Mouse (Mus musculus) cortical plate, adult 2 months (tissue): ENCODE results near the gene Rgs10. TPM values are rescaled to one million over a fixed set of nuclear protein-coding genes. Genes with fewer than 3 reads are reported as not detected.

Experiments
- H3K27ac ChIP-seq: fragments of 200-500 bp; 2 replicates; pipeline ENCODE4 v1.5.1; 2012; ENCODE audit warnings: low read length, control low read depth, inconsistent platforms; ENCODE audit not compliant: insufficient read depth
- H3K4me1 ChIP-seq: fragments of 200-500 bp; 2 replicates; pipeline ENCODE4 v1.6.1; 2011; ENCODE audit warnings: low read length; ENCODE audit not compliant: control insufficient read depth, insufficient read depth
- H3K4me3 ChIP-seq: fragments of 200-500 bp; 2 replicates; pipeline ENCODE4 v1.5.1; 2011; ENCODE audit warnings: mild to moderate bottlenecking, low read length, control low read depth; ENCODE audit not compliant: insufficient read depth
- CTCF ChIP-seq: fragments of 200-500 bp; IDR thresholded peaks from 2 replicates; pipeline ENCODE4 v1.5.1; 2011; ENCODE audit warnings: mild to moderate bottlenecking, control low read depth, low read length; ENCODE audit not compliant: insufficient read depth; ENCODE audit errors: extremely low read depth
- POLR2A ChIP-seq: fragments of 200-500 bp; IDR thresholded peaks from 2 replicates; pipeline ENCODE4 v1.6.1; 2011; ENCODE audit warnings: mild to moderate bottlenecking, low read length, control low read depth; ENCODE audit not compliant: insufficient read depth; ENCODE audit errors: extremely low read depth
- polyA plus RNA-seq: library from polyadenylated mRNA; depleted of rRNA; stranded (reverse); fragments of >200 nt; gene quantifications from 2 replicates; pipeline ENCODE4 v1.2.3, GENCODE M21; 2012

The Rgs10 gene
- polyA plus RNA-seq, 1 experiment = 69.9 TPM

GRCm38 (mm10) chr7:128412071-128412833 is 6.3 kb downstream of the Rgs10 start:
- Histone ChIP-seq H3K4me1 (no peaks in the 10 kb centered on the region), H3K4me3 (no peak overlapping the region), H3K27ac (0 out of 2 replicates have a peak overlapping the region, but pooled peaks have one; percentile 45)
- TF ChIP-seq POLR2A (no peak), CTCF (no peak)

DNA sequence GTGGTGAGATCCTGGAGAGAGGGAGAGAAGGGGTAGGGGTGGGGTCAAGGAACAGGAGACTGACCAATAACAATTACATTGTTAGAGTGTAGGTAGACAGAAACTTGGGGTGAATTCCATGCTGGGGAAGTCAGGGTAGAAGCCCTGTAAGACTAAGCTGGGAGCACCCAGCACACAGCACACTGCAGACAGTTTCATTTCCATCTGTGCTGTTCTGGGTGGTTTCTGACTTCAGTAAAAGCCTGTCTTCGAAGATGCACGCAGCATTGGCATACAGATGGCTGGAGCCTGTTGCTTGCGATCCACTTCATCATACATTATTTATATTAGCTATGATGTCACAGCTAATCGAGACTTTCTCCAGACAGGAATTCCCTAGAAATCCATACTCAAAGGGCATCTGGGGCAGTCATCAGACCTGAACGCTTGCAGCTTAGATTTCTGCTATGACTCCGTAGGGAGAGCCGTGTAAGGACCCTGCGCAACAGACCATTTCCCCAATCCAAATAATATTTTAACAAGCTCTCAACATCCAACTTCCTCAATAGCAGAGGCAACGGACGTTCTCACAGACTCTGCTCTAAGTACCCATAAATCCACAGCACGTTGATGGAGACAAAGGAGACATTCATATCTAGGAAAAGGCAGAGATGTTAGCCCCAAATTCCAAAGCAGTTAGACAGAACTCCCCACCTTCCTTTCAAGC is 7.7 kb downstream of the Rgs10 start:
- Histone ChIP-seq H3K4me1 (no peaks in the 10 kb centered on the region), H3K27ac (no peak overlapping the region), H3K4me3 (no peak overlapping the region)
- TF ChIP-seq CTCF (no peak), POLR2A (no peak)

DNA sequence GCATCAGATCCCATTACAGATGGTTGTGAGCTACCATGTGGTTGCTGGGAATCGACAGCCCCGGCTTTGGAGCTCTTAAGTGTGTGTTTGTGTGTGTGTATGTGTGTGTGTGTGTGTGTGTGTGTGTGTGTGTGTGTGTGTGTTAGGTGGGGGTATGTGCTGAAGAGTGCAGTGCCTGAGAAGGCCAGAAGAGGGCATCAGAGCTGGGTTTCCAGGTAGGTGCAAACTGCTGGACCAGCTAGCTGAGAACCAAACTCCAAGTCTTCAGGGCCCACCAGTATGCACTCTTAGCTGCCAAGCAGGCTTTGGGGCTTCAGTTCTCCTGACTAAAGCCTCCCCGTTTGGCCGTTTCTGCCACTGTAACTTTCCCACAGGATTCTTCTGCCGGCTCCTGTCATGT is 10.3 kb downstream of the Rgs10 start:
- Histone ChIP-seq H3K27ac (no peak overlapping the region), H3K4me3 (no peak overlapping the region), H3K4me1 (no peaks in the 10 kb centered on the region)
- TF ChIP-seq POLR2A = no peak
- TF ChIP-seq CTCF = no peak

- no peak overlapping the region for H3K27ac ChIP-seq
- H3K4me3 ChIP-seq = no peak overlapping the region
- no peak for TF ChIP-seq POLR2A
- TF ChIP-seq CTCF = no peak
- H3K4me1 ChIP-seq = no peaks in the 10 kb centered on the region
Observed at GRCm38 (mm10) chr7:128403988-128404387, 14.6 kb downstream of the Rgs10 start.

GRCm38 (mm10) chr7:128403586-128403985 is 15.0 kb downstream of the Rgs10 start:
- Histone ChIP-seq H3K27ac (no peak overlapping the region), H3K4me1 (no peaks in the 10 kb centered on the region), H3K4me3 (no peak overlapping the region)
- no peak for TF ChIP-seq POLR2A
- no peak for TF ChIP-seq CTCF

DNA sequence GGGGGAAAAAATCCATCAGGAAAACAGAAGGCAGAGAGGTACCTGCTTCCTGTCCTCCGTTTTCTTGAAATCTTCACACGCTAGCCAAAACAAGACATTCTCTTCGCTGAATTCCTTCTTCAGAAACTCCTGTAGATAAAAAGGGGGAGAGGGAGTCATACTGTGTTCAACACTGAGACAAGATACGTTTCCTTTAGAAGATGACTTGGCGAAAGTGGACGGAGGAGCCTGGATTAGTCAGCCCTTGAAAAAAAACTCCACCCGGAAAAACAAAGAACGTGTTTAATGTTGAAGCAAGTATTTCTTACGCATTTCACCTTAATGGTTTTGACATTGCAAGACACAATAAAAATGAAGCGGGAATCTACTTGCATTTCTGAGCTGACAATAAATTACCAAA is 15.4 kb downstream of the Rgs10 start:
- Histone ChIP-seq H3K27ac (no peak overlapping the region), H3K4me3 (no peak overlapping the region), H3K4me1 (no peaks in the 10 kb centered on the region)
- TF ChIP-seq POLR2A = no peak

DNA sequence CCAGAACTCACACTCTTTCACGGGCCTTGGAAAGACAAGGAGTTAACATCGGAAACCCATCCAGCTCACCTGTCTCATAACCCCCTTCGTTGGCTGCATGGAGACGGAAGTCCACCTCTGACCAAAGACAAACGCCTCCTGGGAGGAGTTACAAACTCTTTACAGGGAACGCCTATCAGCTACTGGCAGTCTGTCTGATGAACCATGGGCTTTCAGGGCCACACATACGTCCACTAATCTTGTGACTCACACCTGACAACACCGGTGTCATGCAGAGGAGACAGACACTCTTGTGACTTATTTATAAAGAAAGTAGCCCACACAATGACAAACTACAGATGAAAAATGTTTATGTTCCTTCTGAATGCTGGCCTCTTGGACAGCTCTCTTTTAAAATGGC is 16.0 kb downstream of the Rgs10 start:
- no peak for TF ChIP-seq CTCF
- no peak for TF ChIP-seq POLR2A
- no peak overlapping the region for H3K27ac ChIP-seq
- H3K4me1 ChIP-seq = no peaks in the 10 kb centered on the region
- H3K4me3 ChIP-seq = no peak overlapping the region

DNA sequence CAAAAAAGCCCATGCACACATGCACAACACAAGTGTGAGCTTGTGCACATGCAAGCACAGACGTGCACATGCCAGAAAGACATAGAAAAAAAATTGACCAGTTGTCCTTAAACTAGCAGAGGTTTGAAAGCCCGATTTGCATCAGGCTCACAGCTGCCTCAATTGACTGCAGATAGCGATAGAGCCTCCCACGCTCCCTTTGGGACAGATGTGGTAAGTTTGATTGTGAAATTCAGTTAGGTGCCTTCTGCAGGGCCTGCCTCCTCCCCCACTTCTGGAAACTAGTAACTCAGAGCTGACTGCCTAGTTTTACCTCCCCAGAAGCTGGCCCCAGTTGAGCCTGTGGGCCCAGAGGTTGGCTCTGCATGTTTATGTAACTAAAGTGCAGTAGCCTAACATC is 19.9 kb downstream of the Rgs10 start:
- H3K27ac ChIP-seq = no peak overlapping the region
- no peak overlapping the region for H3K4me3 ChIP-seq
- H3K4me1 ChIP-seq = no peaks in the 10 kb centered on the region
- TF ChIP-seq CTCF (no peak), POLR2A (no peak)

GRCm38 (mm10) chr7:128397066-128397465 is 21.5 kb downstream of the Rgs10 start:
- H3K4me3 ChIP-seq = no peak overlapping the region
- TF ChIP-seq POLR2A (no peak), CTCF (no peak)
- no peaks in the 10 kb centered on the region for H3K4me1 ChIP-seq
- no peak overlapping the region for H3K27ac ChIP-seq

DNA sequence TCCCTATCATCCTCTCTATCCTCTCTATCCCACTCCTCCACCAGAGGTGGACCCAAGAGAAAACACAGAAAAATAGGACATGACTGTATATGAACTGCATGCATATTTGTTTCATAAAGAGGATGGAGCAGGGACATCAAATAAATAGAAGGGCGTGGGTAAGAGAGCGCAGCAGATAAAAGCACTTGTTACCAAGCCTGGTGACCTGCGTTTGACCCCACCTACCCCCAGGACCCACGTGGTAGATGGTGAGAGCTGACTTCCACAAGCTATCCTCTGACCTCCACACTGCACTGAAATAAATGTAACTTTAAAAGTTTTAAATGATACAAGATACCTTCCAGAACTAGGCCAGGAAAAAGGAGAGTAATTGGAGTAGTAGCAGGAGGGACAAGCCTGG is 24.8 kb downstream of the Rgs10 start:
- Histone ChIP-seq H3K4me3 (no peak overlapping the region), H3K4me1 (no peaks in the 10 kb centered on the region), H3K27ac (no peak overlapping the region)
- TF ChIP-seq CTCF (no peak), POLR2A (no peak)

DNA sequence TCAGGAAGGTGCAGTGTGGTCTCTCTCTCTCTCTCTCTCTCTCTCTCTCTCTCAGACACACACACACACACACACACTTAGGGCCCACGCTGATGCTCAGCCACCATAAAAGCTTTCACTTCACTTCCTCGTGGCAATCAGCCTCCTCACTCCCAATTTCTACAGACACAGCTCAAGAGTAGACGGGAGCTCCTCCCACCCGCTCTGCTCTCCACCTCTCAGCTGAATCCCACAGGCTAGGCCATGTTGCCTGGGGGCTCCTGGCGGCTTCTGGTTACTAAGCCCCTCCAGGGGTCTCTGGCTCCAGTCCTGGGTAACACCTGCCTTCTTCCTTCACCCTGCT is 25.6 kb downstream of the Rgs10 start:
- no peaks in the 10 kb centered on the region for H3K4me1 ChIP-seq
- TF ChIP-seq POLR2A = no peak
- no peak for TF ChIP-seq CTCF
- H3K27ac ChIP-seq = peak overlapping the region; percentile 53; the same call in 1 of the 2 replicates
- H3K4me3 ChIP-seq = no peak overlapping the region
